Mouse (Mus musculus) ovary, postnatal 14 days (tissue): Measurements from ENCODE around the gene Megf6.

Experiments used
- DNase-seq: peaks from one replicate; pipeline ENCODE4 v3.0.0; 2022; ENCODE audit warnings: low spot score

Gene Megf6

GRCm38 (mm10) chr4:154170506-154171150, at the start of gene Megf6:
Gene Megf6, plus strand, starts transcription at chr4:154170730.
- peak; percentile 44 for DNase-seq

DNA sequence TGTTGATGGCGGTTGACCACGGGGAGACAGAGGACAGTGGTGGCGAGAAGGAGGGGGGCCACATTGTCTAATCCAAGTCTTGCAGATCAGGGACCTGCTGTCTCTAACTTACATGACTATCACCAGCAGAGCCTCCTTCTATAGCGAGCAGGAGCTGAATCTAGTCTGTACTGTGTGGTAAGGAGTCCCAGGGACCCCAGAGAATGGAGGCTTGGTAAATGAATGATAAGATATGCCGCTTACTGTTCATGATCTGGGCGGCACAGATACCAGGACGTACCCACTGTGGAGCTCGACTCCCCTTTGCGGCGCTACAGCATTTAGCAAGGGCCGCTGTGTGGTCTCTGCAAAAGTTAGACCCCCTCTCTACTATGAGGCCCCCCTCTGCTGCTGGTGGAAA, 48.7 kb upstream of the Megf6 start:
- no peak for DNase-seq

GRCm38 (mm10) chr4:154122374-154122773, 48.2 kb upstream of the Megf6 start:
- no peak for DNase-seq

DNA sequence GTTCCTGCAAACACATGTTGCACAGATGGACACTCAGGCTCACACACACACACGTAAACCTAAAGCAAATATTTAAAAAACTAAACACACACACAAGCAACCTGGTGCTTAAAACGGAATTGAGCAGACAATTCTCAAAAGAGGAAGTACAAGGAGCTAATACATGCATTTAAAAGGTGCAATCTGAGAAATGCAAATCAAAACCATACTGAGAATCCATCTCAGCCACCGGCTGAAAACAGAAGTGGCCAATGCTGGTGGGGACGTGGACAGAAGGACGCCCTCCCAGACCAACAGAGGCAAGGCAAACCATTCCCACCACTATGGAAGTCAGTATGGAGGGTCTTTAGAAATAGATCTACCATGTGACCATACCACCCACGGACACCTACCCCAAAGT, 47.0 kb upstream of the Megf6 start:
- DNase-seq: no peak

GRCm38 (mm10) chr4:154125202-154125601, 45.3 kb upstream of the Megf6 start:
- DNase-seq: no peak

GRCm38 (mm10) chr4:154127273-154127672, 43.3 kb upstream of the Megf6 start:
- no peak for DNase-seq

DNA sequence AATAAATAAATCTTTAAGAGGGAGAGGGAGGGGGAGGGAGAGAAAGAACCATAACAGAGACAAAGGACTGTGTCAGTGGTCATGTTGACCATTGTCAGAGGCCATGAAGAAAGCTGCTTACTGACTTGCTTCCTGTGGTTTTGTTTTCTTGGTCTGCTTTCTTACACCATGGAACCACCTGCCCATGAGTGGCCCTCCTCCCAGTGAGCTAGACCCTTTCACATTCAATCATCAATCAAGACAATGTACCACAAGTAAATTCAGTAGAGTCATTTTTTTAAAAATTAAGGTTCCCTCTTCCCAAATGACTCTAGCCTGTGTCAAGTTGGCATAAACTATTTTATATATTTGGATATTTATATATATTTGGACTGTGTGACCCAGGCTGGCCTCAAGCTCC, 40.6 kb upstream of the Megf6 start:
- no peak for DNase-seq

- DNase-seq: no peak
Measured at GRCm38 (mm10) chr4:154131894-154132293, 38.6 kb upstream of the Megf6 start.

- no peak for DNase-seq
Measured at GRCm38 (mm10) chr4:154134803-154135202, 35.7 kb upstream of the Megf6 start.

- DNase-seq: no peak
Measured at GRCm38 (mm10) chr4:154137139-154137538, 33.4 kb upstream of the Megf6 start.

- no peak for DNase-seq
Measured at GRCm38 (mm10) chr4:154139671-154140181, 30.8 kb upstream of the Megf6 start.

GRCm38 (mm10) chr4:154140182-154140212, 30.5 kb upstream of the Megf6 start, which contains the start of gene Trp73:
Gene Trp73, minus strand, starts transcription at chr4:154140208.
- DNase-seq: no peak

- DNase-seq: no peak
Measured at GRCm38 (mm10) chr4:154140213-154141008, 30.1 kb upstream of the Megf6 start.

DNA sequence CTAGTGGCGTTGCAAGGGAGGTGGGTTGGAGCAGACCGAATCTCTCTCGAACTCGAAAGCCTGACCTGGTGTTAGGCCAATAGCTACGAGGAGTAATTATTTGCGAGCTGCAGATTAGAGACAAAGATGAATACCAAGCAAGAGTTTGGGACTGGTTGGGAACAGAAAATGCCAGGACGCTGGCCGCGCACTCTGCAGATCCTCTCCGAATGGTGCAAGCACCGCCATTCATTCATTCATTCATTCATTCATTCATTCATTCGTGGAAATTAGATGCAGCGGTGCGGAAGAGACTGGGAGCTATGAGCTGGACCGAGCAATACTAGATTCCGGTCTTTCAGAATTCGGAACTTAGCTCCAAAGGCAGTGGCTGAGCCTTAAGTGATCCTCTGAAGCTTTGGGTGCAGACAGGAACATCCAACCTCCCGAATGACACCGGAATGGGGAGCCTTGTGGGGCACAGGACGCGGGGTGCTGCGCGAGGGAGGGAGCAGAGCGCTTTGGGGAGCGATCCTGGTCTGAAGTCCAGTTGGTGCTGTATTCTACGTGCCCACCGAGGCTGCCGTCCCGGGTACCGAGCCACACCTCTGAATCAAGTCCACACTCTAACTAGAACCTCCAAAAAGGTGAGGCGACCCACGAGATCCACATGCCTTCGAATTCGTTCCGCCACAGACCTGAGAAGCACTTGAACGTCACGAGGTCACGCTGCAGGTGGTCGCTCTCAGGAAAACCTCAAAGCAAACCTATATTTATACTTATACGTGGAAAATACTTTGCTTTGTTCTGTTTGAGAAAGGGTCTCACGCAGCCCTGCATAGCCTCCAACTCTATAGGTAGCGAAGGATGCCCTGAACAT, 29.3 kb upstream of the Megf6 start:
- no peak for DNase-seq

DNA sequence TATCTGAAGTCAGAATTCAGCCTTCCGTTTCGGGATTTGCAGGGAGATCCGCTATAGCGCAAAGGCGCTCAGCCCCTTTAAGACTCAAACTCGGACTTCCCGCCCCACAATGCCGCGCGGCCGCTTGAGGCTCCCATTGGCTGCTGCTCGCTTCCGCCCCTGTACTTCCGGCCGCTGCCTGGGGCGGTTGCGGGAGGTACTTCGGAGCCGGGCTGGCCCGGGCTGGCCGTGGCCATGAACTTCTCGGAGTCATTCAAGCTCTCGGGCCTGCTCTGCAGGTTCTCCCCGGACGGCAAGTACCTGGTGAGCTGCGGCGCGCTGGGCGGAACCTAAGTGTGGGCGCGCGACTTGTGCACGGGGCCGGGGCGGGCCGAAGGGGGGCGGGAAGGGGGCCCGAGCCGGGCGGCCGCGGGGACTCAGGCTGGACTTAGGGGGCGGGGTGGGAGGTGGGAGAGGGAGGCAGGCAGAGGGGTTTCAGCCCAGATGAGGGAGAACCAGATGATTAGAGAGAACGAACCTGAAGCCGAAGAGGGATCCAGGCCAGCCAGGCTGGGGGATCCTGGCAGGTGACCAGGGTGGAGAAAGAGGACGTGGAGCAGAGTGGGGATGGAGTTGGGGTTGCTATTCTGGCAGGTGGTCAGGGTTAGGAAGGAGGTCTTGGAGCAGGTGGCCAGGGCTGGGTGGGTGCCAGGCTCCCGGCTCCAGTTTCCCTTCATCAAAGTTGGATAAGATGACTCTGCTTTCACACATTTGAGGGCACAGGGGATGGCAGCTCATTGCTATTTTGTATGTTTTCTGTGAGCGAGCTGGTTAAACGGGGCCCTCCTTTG, 28.1 kb upstream of the Megf6 start, which contains the start of gene Wrap73:
Wrap73 (plus strand) TSS at position 162 of the 830 bp plus-strand sequence.
- DNase-seq: peak; percentile 78

DNA sequence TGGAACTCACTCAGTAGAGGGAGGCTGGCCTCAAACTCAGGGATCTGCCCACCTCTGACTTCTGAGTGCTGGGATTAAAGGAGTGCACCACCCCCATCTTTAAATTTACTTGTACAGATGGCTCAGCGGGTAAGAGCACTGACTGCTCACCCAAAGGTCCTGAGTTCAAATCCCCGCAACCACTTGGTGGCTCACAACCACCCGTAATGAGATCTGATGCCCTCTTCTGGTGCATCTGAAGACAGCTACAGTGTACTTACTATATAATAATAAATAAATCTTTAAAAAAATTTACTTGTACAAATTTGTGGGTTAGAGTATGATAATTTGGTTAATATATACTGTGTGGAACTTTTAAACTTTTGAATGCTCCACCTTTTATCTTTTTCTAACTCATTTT, 25.8 kb upstream of the Megf6 start:
- DNase-seq: no peak

GRCm38 (mm10) chr4:154146342-154146741, 24.2 kb upstream of the Megf6 start:
- no peak for DNase-seq

- no peak for DNase-seq
Measured at GRCm38 (mm10) chr4:154154104-154154503, 16.4 kb upstream of the Megf6 start.

DNA sequence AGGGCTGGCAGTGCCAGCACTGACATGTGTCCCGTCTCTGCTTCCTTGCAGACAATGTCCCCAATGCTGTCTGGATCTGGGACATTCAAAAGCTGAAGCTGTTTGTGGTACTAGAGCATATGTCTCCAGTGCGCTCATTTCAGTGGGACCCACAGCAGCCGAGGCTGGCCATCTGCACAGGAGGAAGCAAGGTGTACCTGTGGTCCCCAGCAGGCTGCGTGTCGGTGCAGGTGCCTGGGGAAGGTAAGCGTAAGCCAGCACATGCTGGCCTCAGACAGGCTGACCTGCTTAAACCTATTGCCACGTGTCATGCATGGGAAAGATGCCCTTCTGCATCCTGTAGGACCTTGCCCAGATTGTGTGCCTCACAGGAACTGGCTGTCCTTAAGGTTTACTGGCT, 14.5 kb upstream of the Megf6 start:
- DNase-seq: no peak

GRCm38 (mm10) chr4:154157970-154158662, 12.4 kb upstream of the Megf6 start:
- no peak for DNase-seq

DNA sequence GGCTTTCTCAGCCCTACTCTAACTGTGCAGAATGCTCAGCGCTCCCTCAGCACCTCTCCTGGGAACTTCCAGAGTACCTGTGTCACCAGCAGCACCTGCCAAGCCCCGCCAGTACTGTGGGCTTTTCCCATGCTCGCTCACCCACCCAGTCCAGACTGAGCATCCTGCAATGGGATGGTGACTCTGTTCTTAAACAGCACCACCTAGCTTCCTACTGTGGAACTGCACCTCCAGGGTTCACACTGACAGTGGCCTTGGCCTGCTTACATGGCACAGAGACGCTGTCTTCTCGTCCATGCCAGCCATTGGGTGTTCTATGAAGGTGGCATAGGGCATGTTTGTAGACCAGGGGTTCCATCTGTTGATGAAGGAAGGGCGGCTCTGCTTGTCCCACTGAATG, 11.5 kb upstream of the Megf6 start:
- DNase-seq: peak; percentile 84
